Mouse (Mus musculus) neural tube, embryonic 15.5 days (tissue): Measurements from ENCODE around the gene Wsb1. TPM values are rescaled to one million over a fixed set of nuclear protein-coding genes. Genes with fewer than 3 reads are reported as not detected.
A peak's percentile ranks its signal among the peaks of the same experiment; 100 is the strongest.
"Not testable (repeated sequence)": the region's sequence is repeated elsewhere in the genome, so short reads cannot be mapped to it uniquely, and the experiment has no call there.

Experiments used
- ATAC-seq: fragments of 200-750 bp; cut with Nextera tagmentation; 2 replicates; pipeline ENCODE4 v1.8.0; 2017; ENCODE audit warnings: mild to moderate bottlenecking, moderate TSS enrichment, moderate library complexity; ENCODE audit not compliant: low FRiP score
- H3K27ac ChIP-seq: fragments of 300-500 bp; sonication (generic); replicated peaks from 2 replicates; pipeline ENCODE4 v1.5.1; 2015; ENCODE audit warnings: mild to moderate bottlenecking, inconsistent platforms
- H3K27me3 ChIP-seq: fragments of 300-500 bp; sonication (generic); replicated peaks from 2 replicates; pipeline ENCODE4 v1.6.1; 2015; ENCODE audit warnings: inconsistent platforms
- H3K36me3 ChIP-seq: fragments of 300-500 bp; sonication (generic); 2 replicates; pipeline ENCODE4 v1.6.1; 2015; ENCODE audit warnings: inconsistent platforms
- H3K4me1 ChIP-seq: fragments of 300-500 bp; sonication (generic); 2 replicates; pipeline ENCODE4 v1.6.1; 2015; ENCODE audit warnings: inconsistent platforms
- H3K4me2 ChIP-seq: fragments of 300-500 bp; sonication (generic); 2 replicates; pipeline ENCODE4 v1.6.1; 2015; ENCODE audit warnings: inconsistent platforms, mild to moderate bottlenecking, moderate library complexity
- H3K4me3 ChIP-seq: fragments of 300-500 bp; sonication (generic); replicated peaks from 2 replicates; pipeline ENCODE4 v1.5.1; 2015; ENCODE audit warnings: mild to moderate bottlenecking, inconsistent platforms
- H3K9ac ChIP-seq: fragments of 300-500 bp; sonication (generic); replicated peaks from 2 replicates; pipeline ENCODE4 v1.6.1; 2015; ENCODE audit warnings: mild to moderate bottlenecking, inconsistent platforms
- H3K9me3 ChIP-seq: fragments of 300-500 bp; sonication (generic); replicated peaks from 2 replicates; pipeline ENCODE4 v1.6.1; 2016; ENCODE audit warnings: inconsistent platforms
- WGBS: fragments of 180-500 bp; shearing (Covaris S2); methylation state at CpG from one replicate; pipeline ENCODE4 v1.1.7; 2015; ENCODE audit warnings: mixed read lengths; 5-methylcytosine and 5-hydroxymethylcytosine counted together
- polyA plus RNA-seq: library from polyadenylated mRNA; unstranded; fragments of >200 nt; fragmentation: Nextera tagmentation; extraction: Ambion mirVana; gene quantifications from 2 replicates; pipeline ENCODE4 v1.2.1, GENCODE M21; 2015

The Wsb1 gene
- polyA plus RNA-seq = 415 and 444 TPM in 2 replicates

- 2% methylated on average over 50 of the region's 50 CpGs for WGBS
Measured at GRCm38 (mm10) chr11:79254391-79255098, at the start of gene Wsb1. Gene Wsb1, minus strand, starts transcription at chr11:79254671.

GRCm38 (mm10) chr11:79304245-79304644 lies 49.8 kb upstream of the Wsb1 start:
- not testable (repeated sequence) for H3K9ac ChIP-seq, H3K4me2 ChIP-seq, H3K4me3 ChIP-seq, H3K27ac ChIP-seq, H3K9me3 ChIP-seq, H3K27me3 ChIP-seq, ATAC-seq, H3K36me3 ChIP-seq
- 95% methylated on average over 4 of the region's 4 CpGs for WGBS
- peaks cover 26% of the 10 kb centered on the region for H3K4me1 ChIP-seq

More at GRCm38 (mm10) chr11:79254391-79255098, at the start of gene Wsb1:
- H3K9ac ChIP-seq = peak within 1 kb of the TSS; percentile 90
- H3K9me3 ChIP-seq = no peaks in the 10 kb centered on the region
- H3K4me2 ChIP-seq = peak within 1 kb of the TSS; percentile 82
- peaks cover 35% of the 10 kb centered on the region for H3K4me1 ChIP-seq
- ATAC-seq = peak; percentile 97
- H3K4me3 ChIP-seq = peak within 1 kb of the TSS; percentile 90
- peaks cover 12% of the 10 kb centered on the region for H3K36me3 ChIP-seq
- no peaks in the 10 kb centered on the region for H3K27me3 ChIP-seq
- peak within 1 kb of the TSS; percentile 92 for H3K27ac ChIP-seq

DNA sequence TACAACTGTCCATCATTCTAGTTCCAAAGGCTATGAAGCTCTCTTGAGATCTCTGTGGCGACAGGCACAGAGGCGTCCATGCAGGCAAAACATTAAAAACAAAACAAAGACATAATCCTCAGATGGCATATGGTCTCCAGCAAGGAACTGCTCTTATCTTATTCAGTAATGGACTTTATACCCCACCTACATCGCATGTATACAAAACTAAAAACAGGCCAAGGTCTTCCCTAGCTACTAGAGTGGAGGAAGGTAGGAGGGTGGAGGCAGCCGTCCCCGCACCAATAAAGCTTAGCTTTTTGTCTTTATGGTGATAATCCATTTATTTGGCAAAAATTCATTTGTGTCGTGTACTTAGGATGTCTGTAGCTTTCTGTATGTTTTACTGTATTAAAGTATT lies 48.6 kb upstream of the Wsb1 start:
- H3K27me3 ChIP-seq = no peaks in the 10 kb centered on the region
- no peak overlapping the region for H3K27ac ChIP-seq
- no peaks in the 10 kb centered on the region for H3K9me3 ChIP-seq
- no peak overlapping the region for H3K4me3 ChIP-seq
- WGBS = 88% methylated on average over 6 of the region's 6 CpGs
- H3K9ac ChIP-seq = no peak overlapping the region
- H3K36me3 ChIP-seq = no peaks in the 10 kb centered on the region
- peaks cover 23% of the 10 kb centered on the region for H3K4me1 ChIP-seq
- no peak overlapping the region for H3K4me2 ChIP-seq
- no peak for ATAC-seq

DNA sequence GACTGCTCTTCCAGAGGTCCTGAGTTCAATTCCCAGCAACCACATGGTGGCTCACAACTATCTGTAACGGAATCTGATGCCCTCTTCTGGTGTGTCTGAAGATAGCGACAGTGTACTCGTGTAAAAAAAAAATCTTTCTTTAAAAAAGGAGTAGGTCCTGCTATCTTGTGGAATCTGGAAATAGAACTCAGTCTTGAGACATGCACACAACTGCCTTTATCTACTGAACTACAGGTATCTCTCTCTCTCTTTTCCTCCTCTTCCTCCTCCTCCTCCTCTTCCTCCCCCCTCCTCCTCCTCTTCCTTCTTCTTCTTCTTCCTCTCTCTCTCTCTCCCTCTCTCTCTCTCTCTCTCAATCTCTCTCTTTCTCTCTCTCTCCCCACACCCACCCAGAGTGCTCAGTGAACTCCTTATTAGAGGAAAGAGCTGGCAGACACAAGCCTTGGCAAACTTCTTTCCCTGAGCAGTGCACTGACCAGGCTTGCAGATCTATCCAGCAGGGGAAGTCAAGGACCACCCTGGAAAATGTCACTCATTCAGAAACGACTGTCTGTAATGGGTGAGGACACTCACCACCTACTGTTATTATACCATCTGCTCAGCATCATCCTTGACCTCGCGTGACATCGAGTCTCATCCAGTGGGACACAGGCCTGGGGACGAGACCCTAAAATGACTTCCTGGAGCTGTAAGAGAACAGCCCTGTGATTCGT lies 45.4 kb upstream of the Wsb1 start:
- 79% methylated on average over 9 of the region's 9 CpGs for WGBS
- Histone ChIP-seq H3K27ac (no peak overlapping the region), H3K4me3 (no peak overlapping the region), H3K4me1 (no peaks in the 10 kb centered on the region), H3K9ac (no peak overlapping the region), H3K27me3 (no peaks in the 10 kb centered on the region), H3K36me3 (no peaks in the 10 kb centered on the region), H3K9me3 (no peaks in the 10 kb centered on the region), H3K4me2 (no peak overlapping the region)
- no peak for ATAC-seq

GRCm38 (mm10) chr11:79296856-79297491 lies 42.5 kb upstream of the Wsb1 start, which contains the start of gene Gm9964:
Gene Gm9964, minus strand, starts transcription at chr11:79296906.
- H3K27ac ChIP-seq = no peak within 1 kb of the TSS
- WGBS = 86% methylated on average over 5 of the region's 5 CpGs

DNA sequence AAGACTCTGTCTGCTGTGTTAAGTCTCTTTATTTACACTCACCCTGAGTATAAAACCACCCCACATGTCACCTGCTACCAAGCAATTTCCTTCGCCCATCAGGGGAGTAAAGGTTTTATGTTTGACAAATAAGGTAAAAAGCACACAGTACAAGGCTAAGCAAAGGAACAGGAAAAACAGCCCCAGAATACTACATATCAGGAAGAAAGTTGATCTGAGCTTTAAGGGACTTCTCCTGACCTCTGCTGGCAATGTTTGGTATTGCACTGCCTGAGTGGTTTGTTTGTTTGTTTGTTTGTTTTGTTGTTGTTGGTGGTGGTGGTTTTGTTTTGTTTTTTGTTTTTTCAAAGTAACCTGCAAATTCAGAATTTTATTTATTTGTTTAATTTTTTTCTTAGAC lies 41.7 kb upstream of the Wsb1 start:
- Histone ChIP-seq H3K27ac (no peak overlapping the region), H3K4me1 (0 out of 2 replicates have a peak, but pooled peaks cover 5% of the 10 kb centered on the region), H3K4me2 (no peak overlapping the region), H3K36me3 (no peaks in the 10 kb centered on the region), H3K9ac (no peak overlapping the region), H3K9me3 (no peaks in the 10 kb centered on the region), H3K27me3 (no peaks in the 10 kb centered on the region), H3K4me3 (no peak overlapping the region)
- WGBS = 43% methylated on average over 1 of the region's 1 CpGs
- no peak for ATAC-seq

More at GRCm38 (mm10) chr11:79296856-79297491, 42.5 kb upstream of the Wsb1 start, which contains the start of gene Gm9964:
- Histone ChIP-seq H3K36me3 (no peaks in the 10 kb centered on the region), H3K9ac (no peak within 1 kb of the TSS), H3K4me1 (0 out of 2 replicates have a peak, but pooled peaks cover 5% of the 10 kb centered on the region), H3K27me3 (no peaks in the 10 kb centered on the region), H3K4me3 (no peak within 1 kb of the TSS), H3K9me3 (no peaks in the 10 kb centered on the region), H3K4me2 (no peak within 1 kb of the TSS)
- no peak for ATAC-seq

- H3K36me3 ChIP-seq = no peaks in the 10 kb centered on the region
- H3K4me3 ChIP-seq = no peak overlapping the region
- no peak overlapping the region for H3K4me2 ChIP-seq
- peak; percentile 69; the same call in 1 of the 2 replicates for ATAC-seq
- no peaks in the 10 kb centered on the region for H3K9me3 ChIP-seq
- peaks cover 6% of the 10 kb centered on the region; the same call in 1 of the 2 replicates for H3K4me1 ChIP-seq
- H3K27ac ChIP-seq = peak overlapping the region; percentile 70
- 23% methylated on average over 1 of the region's 1 CpGs for WGBS
- no peaks in the 10 kb centered on the region for H3K27me3 ChIP-seq
- no peak overlapping the region for H3K9ac ChIP-seq
Measured at GRCm38 (mm10) chr11:79293971-79294370, 39.5 kb upstream of the Wsb1 start.

GRCm38 (mm10) chr11:79293025-79293424 lies 38.6 kb upstream of the Wsb1 start:
- H3K4me2 ChIP-seq = no peak overlapping the region
- 94% methylated on average over 3 of the region's 3 CpGs for WGBS
- no peak overlapping the region for H3K4me3 ChIP-seq
- no peaks in the 10 kb centered on the region for H3K9me3 ChIP-seq
- H3K36me3 ChIP-seq = no peaks in the 10 kb centered on the region
- no peaks in the 10 kb centered on the region for H3K27me3 ChIP-seq
- H3K9ac ChIP-seq = no peak overlapping the region
- H3K4me1 ChIP-seq = peaks cover 16% of the 10 kb centered on the region
- ATAC-seq = no peak
- H3K27ac ChIP-seq = no peak overlapping the region

DNA sequence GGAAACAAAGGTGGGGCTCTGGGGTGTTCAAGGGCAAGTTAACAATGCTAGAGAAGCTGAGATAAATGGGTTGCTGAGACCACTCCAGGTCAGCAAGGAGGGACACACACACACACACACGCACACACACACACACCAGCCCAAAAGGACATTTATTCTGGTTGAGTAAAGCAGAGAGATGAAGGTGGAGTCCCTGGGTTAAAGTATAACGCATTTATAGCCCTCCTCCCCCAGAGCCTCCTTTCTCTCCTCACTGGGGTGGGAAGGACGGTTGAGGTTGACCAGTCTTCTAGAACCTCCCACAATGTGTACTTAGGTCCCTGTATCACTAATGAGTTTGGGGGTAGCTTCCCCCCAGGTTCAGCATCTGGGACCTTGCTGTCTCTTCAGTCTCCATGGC lies 37.7 kb upstream of the Wsb1 start:
- H3K4me1 ChIP-seq = peaks cover 18% of the 10 kb centered on the region
- H3K27me3 ChIP-seq = no peaks in the 10 kb centered on the region
- H3K36me3 ChIP-seq = no peaks in the 10 kb centered on the region
- no peaks in the 10 kb centered on the region for H3K9me3 ChIP-seq
- no peak overlapping the region for H3K4me3 ChIP-seq
- H3K4me2 ChIP-seq = no peak overlapping the region
- no peak for ATAC-seq
- no peak overlapping the region for H3K27ac ChIP-seq
- H3K9ac ChIP-seq = no peak overlapping the region
- 55% methylated on average over 3 of the region's 3 CpGs for WGBS

- Histone ChIP-seq H3K4me3 (no peak overlapping the region), H3K36me3 (no peaks in the 10 kb centered on the region), H3K27me3 (no peaks in the 10 kb centered on the region), H3K4me2 (no peak overlapping the region), H3K27ac (no peak overlapping the region), H3K9me3 (no peaks in the 10 kb centered on the region), H3K9ac (no peak overlapping the region), H3K4me1 (peaks cover 18% of the 10 kb centered on the region)
- no peak for ATAC-seq
- WGBS = 79% methylated on average over 5 of the region's 5 CpGs
Measured at GRCm38 (mm10) chr11:79291651-79292050, 37.2 kb upstream of the Wsb1 start.

DNA sequence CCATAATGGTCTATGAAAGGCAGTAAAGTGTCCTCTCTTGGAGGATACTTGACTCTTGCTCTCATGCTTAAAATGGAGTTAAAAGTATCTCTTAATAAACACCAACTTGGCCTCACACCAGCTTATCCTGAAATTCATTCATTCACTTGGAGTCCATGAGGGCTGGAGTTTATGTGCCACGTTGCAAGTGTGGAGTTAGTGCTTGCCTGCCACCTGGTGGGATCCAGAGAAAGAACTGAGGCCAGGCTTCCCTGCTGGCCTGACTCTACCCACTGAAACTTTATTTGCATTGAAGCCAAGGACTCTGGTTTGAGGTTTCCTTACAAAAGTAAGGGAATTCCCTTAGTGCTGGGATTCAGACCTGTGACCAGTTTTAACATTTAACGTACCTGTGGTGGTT lies 36.0 kb upstream of the Wsb1 start:
- no peak overlapping the region for H3K4me2 ChIP-seq
- 52% methylated on average over 2 of the region's 2 CpGs for WGBS
- no peaks in the 10 kb centered on the region for H3K36me3 ChIP-seq
- H3K27ac ChIP-seq = no peak overlapping the region
- no peaks in the 10 kb centered on the region for H3K27me3 ChIP-seq
- ATAC-seq = no peak
- H3K4me1 ChIP-seq = peaks cover 18% of the 10 kb centered on the region
- no peak overlapping the region for H3K9ac ChIP-seq
- H3K4me3 ChIP-seq = no peak overlapping the region
- H3K9me3 ChIP-seq = no peaks in the 10 kb centered on the region
